Comparison of ENCODE assay signal across 23 mouse cellular contexts in genomic region chr2:75824144-75824543, GRCm38 (mm10). TPM values are rescaled to one million over a fixed set of nuclear protein-coding genes. Genes with fewer than 3 reads are reported as not detected.
A peak's percentile ranks its signal among the peaks of the same experiment; 100 is the strongest.
DNase-seq lines count a peak whose midpoint lies in the region; ATAC-seq and TF ChIP-seq lines count a peak whose summit lies in the region.
"Had no signal": no experiment of that assay in that cellular context is flagged by ENCODE, and none has a peak within 500 bp of the region (broad histone marks: within the 10 kb centered on the region; RNA-seq: fewer than 3 reads in every experiment).

No protein-coding gene starts in this region.

- no peak overlapping the region for H3K4me2 ChIP-seq in hindbrain, embryonic 11.5 days (replicated peaks; ENCODE audit: low read depth, low read length)
- H3K4me2 ChIP-seq in hindbrain, embryonic 12.5 days (replicated peaks), result no peak overlapping the region
- H3K4me2 ChIP-seq in liver, embryonic 15.5 days, result no peak overlapping the region; the same call in 1 of the 2 replicates
- H3K4me2 ChIP-seq in forebrain, embryonic 13.5 days, result no peak overlapping the region
- H3K4me2 ChIP-seq: hindbrain, embryonic 14.5 days; midbrain, embryonic 11.5 days; neural tube, embryonic 12.5 days; stomach, embryonic 15.5 days had no signal

- H3K27ac ChIP-seq in hindbrain, embryonic 11.5 days (ENCODE audit: low read depth, low read length), result no peak overlapping the region
- no peak overlapping the region for H3K27ac ChIP-seq in hindbrain, embryonic 12.5 days
- H3K27ac ChIP-seq in bone marrow, adult 2 months (ENCODE audit: control insufficient read depth, insufficient read depth, low read depth, low read length, poor library complexity), result peak overlapping the region; percentile 70; the same call in 1 of the 2 replicates
- H3K27ac ChIP-seq in liver, embryonic 15.5 days (replicated peaks), result peak overlapping the region; percentile 48; the same call in 1 of the 2 replicates
- H3K27ac ChIP-seq in forebrain, embryonic 13.5 days, result no peak overlapping the region
- H3K27ac ChIP-seq in cerebellum, adult 2 months (ENCODE audit: insufficient read depth, low read length), result no peak overlapping the region
- H3K27ac ChIP-seq: hindbrain, embryonic 14.5 days; neural tube, embryonic 12.5 days; stomach, embryonic 15.5 days had no signal

- TF ChIP-seq CTCF in bone marrow, adult 2 months (IDR thresholded peaks at IDR 0.05; ENCODE audit: control insufficient read depth, insufficient read depth, low read length), result no peak
- TF ChIP-seq CTCF in cerebellum, adult 2 months (IDR thresholded peaks at IDR 0.05; ENCODE audit: borderline replicate concordance, insufficient read depth, low read depth, low read length), result no peak

- no peaks in the 10 kb centered on the region for H3K9me3 ChIP-seq in hindbrain, embryonic 11.5 days (ENCODE audit: control insufficient read depth, low read length)
- no peaks in the 10 kb centered on the region for H3K9me3 ChIP-seq in hindbrain, embryonic 12.5 days (replicated peaks)
- H3K9me3 ChIP-seq in megakaryocyte, embryonic 14.5 days, result no peaks in the 10 kb centered on the region
- no peaks in the 10 kb centered on the region for H3K9me3 ChIP-seq in liver, embryonic 15.5 days (replicated peaks)
- H3K9me3 ChIP-seq in forebrain, embryonic 13.5 days (replicated peaks), result no peaks in the 10 kb centered on the region
- H3K9me3 ChIP-seq: neural tube, embryonic 12.5 days; stomach, embryonic 15.5 days had no signal

- no peaks in the 10 kb centered on the region for H3K4me1 ChIP-seq in hindbrain, embryonic 11.5 days (replicated peaks; ENCODE audit: control insufficient read depth, insufficient read depth, low read length)
- H3K4me1 ChIP-seq in hindbrain, embryonic 12.5 days, result peaks cover 3% of the 10 kb centered on the region; the same call in 1 of the 2 replicates
- peaks cover 36% of the 10 kb centered on the region for H3K4me1 ChIP-seq in megakaryocyte, embryonic 14.5 days
- peaks cover under 1% of the 10 kb centered on the region; the same call in 1 of the 2 replicates for H3K4me1 ChIP-seq in bone marrow, adult 2 months (ENCODE audit: control insufficient read depth, insufficient read depth, low read length)
- H3K4me1 ChIP-seq in liver, embryonic 15.5 days (replicated peaks), result no peaks in the 10 kb centered on the region
- H3K4me1 ChIP-seq in forebrain, embryonic 13.5 days, result no peaks in the 10 kb centered on the region
- H3K4me1 ChIP-seq in cerebellum, adult 2 months (ENCODE audit: control insufficient read depth, insufficient read depth, low read length), result no peaks in the 10 kb centered on the region
- H3K4me1 ChIP-seq: neural tube, embryonic 12.5 days; stomach, embryonic 15.5 days had no signal

- peak; percentile 17 for DNase-seq in hindbrain, embryonic 11.5 days (ENCODE audit: low spot score)
- no peak for DNase-seq in cerebellum, adult 2 months
- DNase-seq: adrenal gland, adult 2 months; adrenal gland, postnatal 36 days; cerebellum, adult 9-10 months; gastrocnemius, postnatal 14 days; heart, postnatal 14 days; kidney, adult 18-20 months; lung, adult 2 months; lung, postnatal 10 days; right cerebral cortex, postnatal 25 days had no signal

- TF ChIP-seq POLR2A in bone marrow, adult 2 months (IDR thresholded peaks at IDR 0.05; ENCODE audit: borderline replicate concordance, control insufficient read depth, low read depth, low read length), result no peak
- no peak for TF ChIP-seq POLR2A in cerebellum, adult 2 months (IDR thresholded peaks at IDR 0.05; ENCODE audit: borderline replicate concordance, insufficient read depth, low read length)

- ATAC-seq in hindbrain, embryonic 11.5 days (ENCODE audit: low FRiP score), result no peak
- ATAC-seq in hindbrain, embryonic 12.5 days (ENCODE audit: low FRiP score), result no peak
- ATAC-seq in megakaryocyte, adult 5-6 weeks (ENCODE audit: poor library complexity, severe bottlenecking), result no peak; the same call in 1 of the 2 replicates
- ATAC-seq in liver, embryonic 15.5 days (ENCODE audit: insufficient read depth), result no peak
- no peak for ATAC-seq in forebrain, embryonic 13.5 days
- ATAC-seq: forebrain, embryonic 14.5 days had no signal

- no peaks in the 10 kb centered on the region for H3K36me3 ChIP-seq in hindbrain, embryonic 11.5 days (ENCODE audit: control insufficient read depth, insufficient read depth, low read length)
- H3K36me3 ChIP-seq in hindbrain, embryonic 12.5 days, result no peaks in the 10 kb centered on the region
- peaks cover 6% of the 10 kb centered on the region for H3K36me3 ChIP-seq in megakaryocyte, embryonic 14.5 days (replicated peaks; ENCODE audit: low read length)
- H3K36me3 ChIP-seq in liver, embryonic 15.5 days (replicated peaks), result no peaks in the 10 kb centered on the region
- H3K36me3 ChIP-seq in forebrain, embryonic 13.5 days (ENCODE audit: poor library complexity, severe bottlenecking), result no peaks in the 10 kb centered on the region
- H3K36me3 ChIP-seq: neural tube, embryonic 12.5 days; stomach, embryonic 15.5 days had no signal

- no peak overlapping the region for H3K4me3 ChIP-seq in hindbrain, embryonic 11.5 days (ENCODE audit: low read depth, low read length)
- H3K4me3 ChIP-seq in hindbrain, embryonic 12.5 days, result no peak overlapping the region
- peak overlapping the region; percentile 84 for H3K4me3 ChIP-seq in megakaryocyte, embryonic 14.5 days (replicated peaks)
- no peak overlapping the region for H3K4me3 ChIP-seq in bone marrow, adult 2 months (replicated peaks; ENCODE audit: control insufficient read depth, low read depth, low read length)
- H3K4me3 ChIP-seq in liver, embryonic 15.5 days (replicated peaks), result no peak overlapping the region
- no peak overlapping the region for H3K4me3 ChIP-seq in forebrain, embryonic 13.5 days
- H3K4me3 ChIP-seq in cerebellum, adult 2 months (replicated peaks; ENCODE audit: insufficient read depth, low read depth, low read length), result no peak overlapping the region
- H3K4me3 ChIP-seq: myocyte; neural tube, embryonic 12.5 days; stomach, embryonic 15.5 days had no signal

- 29% methylated on average over 6 of the region's 6 CpGs for WGBS in hindbrain, embryonic 11.5 days
- WGBS in hindbrain, embryonic 12.5 days, result 32% methylated on average over 6 of the region's 6 CpGs
- WGBS in bone marrow, adult 2 months, result 29% methylated on average over 6 of the region's 6 CpGs
- WGBS in liver, embryonic 15.5 days (ENCODE audit: insufficient replicate concordance), result 34% methylated on average over 6 of the region's 6 CpGs
- 41% methylated on average over 6 of the region's 6 CpGs for WGBS in forebrain, embryonic 13.5 days
- WGBS in cerebellum, adult 2 months, result 72% methylated on average over 6 of the region's 6 CpGs

- no peak overlapping the region for H3K9ac ChIP-seq in hindbrain, embryonic 11.5 days (ENCODE audit: low read depth, low read length)
- no peak overlapping the region for H3K9ac ChIP-seq in hindbrain, embryonic 12.5 days
- H3K9ac ChIP-seq in liver, embryonic 15.5 days, result no peak overlapping the region
- H3K9ac ChIP-seq in forebrain, embryonic 13.5 days, result no peak overlapping the region
- H3K9ac ChIP-seq: hindbrain, embryonic 14.5 days; neural tube, embryonic 12.5 days; stomach, embryonic 15.5 days had no signal

- no peaks in the 10 kb centered on the region for H3K27me3 ChIP-seq in hindbrain, embryonic 11.5 days (ENCODE audit: control insufficient read depth, insufficient read depth, low read length)
- H3K27me3 ChIP-seq in hindbrain, embryonic 12.5 days, result no peaks in the 10 kb centered on the region
- H3K27me3 ChIP-seq in megakaryocyte, embryonic 14.5 days (replicated peaks), result no peaks in the 10 kb centered on the region
- H3K27me3 ChIP-seq in liver, embryonic 15.5 days, result no peaks in the 10 kb centered on the region
- H3K27me3 ChIP-seq in forebrain, embryonic 13.5 days, result no peaks in the 10 kb centered on the region
- no peaks in the 10 kb centered on the region for H3K27me3 ChIP-seq in cerebellum, adult 2 months (ENCODE audit: control insufficient read depth, insufficient read depth, low read length)
- H3K27me3 ChIP-seq: neural tube, embryonic 12.5 days; stomach, embryonic 15.5 days had no signal

RNA-seq across cellular contexts. Expression of gene Agps, which starts 7.8 kb away (rescaled TPM):
- 50.7 and 53.4 TPM in 2 replicates for polyA plus RNA-seq in hindbrain, embryonic 11.5 days (2014; fragmentation: Nextera tagmentation; extraction: Ambion mirVana)
- 49.7 and 51.8 TPM in 2 replicates for polyA plus RNA-seq in hindbrain, embryonic 12.5 days (2016; fragmentation: Nextera tagmentation; extraction: Ambion mirVana)
- polyA plus RNA-seq in megakaryocyte, embryonic 14.5 days (2012; ENCODE audit: insufficient read depth, low replicate concordance), result 2.9 TPM in 1 of 2 replicates, not detected in the other
- total RNA-seq in megakaryocyte, adult 5-6 weeks (2015), result 82.9 and 92.0 TPM in 2 replicates
- 81.7 and 82.2 TPM in 2 replicates for total RNA-seq in megakaryocyte, adult 5-6 weeks (2017)
- polyA plus RNA-seq in bone marrow, adult 2 months (2011; ENCODE audit: insufficient read depth, insufficient read length, low replicate concordance, missing spikeins), result 12.9 and 14.3 TPM in 2 replicates
- 14.3 and 14.8 TPM in 2 replicates for polyA plus RNA-seq in liver, embryonic 15.5 days (2015; fragmentation: Nextera tagmentation; extraction: Ambion mirVana)
- polyA plus RNA-seq in forebrain, embryonic 13.5 days (2015; fragmentation: Nextera tagmentation; extraction: Ambion mirVana), result 25.6 and 26.0 TPM in 2 replicates
- 14.6 and 16.1 TPM in 2 replicates for polyA plus RNA-seq in cerebellum, adult 2 months (2012; rRNA removed)

Comparison
In these comparisons a context has a peak if more than half of its experiments do, and no peak if none do; other contexts are left out.
1. H3K27ac ChIP-seq: peak in bone marrow, adult 2 months (single experiment) and liver, embryonic 15.5 days (single experiment); none in hindbrain, embryonic 11.5 days (single experiment), hindbrain, embryonic 12.5 days (single experiment), forebrain, embryonic 13.5 days (single experiment) and cerebellum, adult 2 months (single experiment).